Mouse (Mus musculus) Patski (cell line): ENCODE measurements around the gene Gatc. TPM values are rescaled to one million over a fixed set of nuclear protein-coding genes. Genes with fewer than 3 reads are reported as not detected.
"Not testable (repeated sequence)": the region's sequence is repeated elsewhere in the genome, so short reads cannot be mapped to it uniquely, and the experiment has no call there.

Experiments
- ATAC-seq: fragments of 100-300 bp; one replicate; pipeline ENCODE4 v1.8.0; 2021
- CTCF ChIA-PET: fragments of 350-600 bp; sonication (Branson Sonifier 250); formaldehyde crosslinking; loops from one replicate; lab custom pipeline; 2022; ENCODE audit warnings: inconsistent platforms; lab: Charles Lee
- POLR2A ChIA-PET: fragments of 350-600 bp; sonication (Branson Sonifier 250); formaldehyde crosslinking; loops from one replicate; lab custom pipeline; 2022; ENCODE audit warnings: antibody characterized with exemption, inconsistent platforms; lab: Charles Lee
- DNase-seq: peaks from one replicate; pipeline ENCODE4 v3.0.0-alpha.2; 2011; ENCODE audit warnings: low read depth, low spot score
- H3K27me3 ChIP-seq: fragments of 371-371 bp; one replicate; pipeline ENCODE4 v1.5.1; 2021
- CTCF ChIP-seq: fragments of 100-300 bp; IDR thresholded peaks from one replicate; pipeline ENCODE4 v1.5.1; 2021
- in situ Hi-C: fragments of 300-500 bp; cut with MboI; formaldehyde crosslinking; loops from 3 replicates; pipeline ENCODE4 v1.11.1; 2018; ENCODE audit warnings: low pct_unique_long_range_greater_than_20kb, mixed read lengths
- polyA plus RNA-seq: library from polyadenylated mRNA; unstranded; gene quantifications from one replicate; pipeline ENCODE4 v1.2.3, GENCODE M21; 2021

Gene Gatc
- polyA plus RNA-seq, 1 experiment from 2014 or later = 23.5 TPM

DNA sequence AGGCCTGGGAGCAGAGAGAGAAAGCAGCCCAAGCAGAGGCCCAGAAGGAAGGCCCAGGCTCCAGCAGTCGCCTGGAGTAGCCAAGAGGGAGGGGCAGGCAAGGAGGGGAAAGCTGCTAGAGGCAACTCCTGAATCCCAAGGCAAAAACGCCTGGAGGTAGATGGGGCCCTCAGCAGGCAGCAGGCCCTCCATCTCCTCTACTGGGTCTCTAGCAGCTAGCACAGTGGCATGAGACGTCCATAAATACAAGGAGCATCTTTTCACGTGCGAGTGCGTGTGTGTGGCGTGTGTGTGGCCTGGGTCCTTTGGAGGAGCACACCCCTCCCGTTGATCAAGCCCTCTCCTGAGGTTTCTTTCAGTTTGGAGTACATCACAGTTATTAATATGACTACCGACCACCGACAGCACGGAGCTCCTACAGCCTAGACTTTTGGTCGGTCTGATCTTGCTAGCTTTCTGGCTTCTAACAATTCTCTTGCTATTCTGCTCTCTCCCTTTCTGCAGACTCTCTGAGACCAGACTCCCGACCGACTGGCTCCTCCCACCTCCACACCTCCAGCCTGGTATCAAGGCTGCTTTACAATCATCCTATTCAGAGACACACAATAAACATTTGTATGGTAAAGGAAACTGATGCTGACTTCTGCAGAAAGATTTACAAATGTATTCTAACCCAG, 23.9 kb downstream of the Gatc start:
- no peak for ATAC-seq
- no peaks in the 10 kb centered on the region for H3K27me3 ChIP-seq
- in situ Hi-C loops = no loop called here
- no peak for TF ChIP-seq CTCF
- ChIA-PET POLR2A (interaction anchor here (2.0 kb wide), 1 partner anchor 16 kb away, joined by 4 read pairs; the partner anchor contains the start of gene Dynll1), CTCF (interaction anchor here (1.2 to 1.3 kb wide), 2 partner anchors 9 to 10 kb away, joined by 3 to 5 read pairs; no protein-coding TSS in a partner anchor)
- no peak for DNase-seq

DNA sequence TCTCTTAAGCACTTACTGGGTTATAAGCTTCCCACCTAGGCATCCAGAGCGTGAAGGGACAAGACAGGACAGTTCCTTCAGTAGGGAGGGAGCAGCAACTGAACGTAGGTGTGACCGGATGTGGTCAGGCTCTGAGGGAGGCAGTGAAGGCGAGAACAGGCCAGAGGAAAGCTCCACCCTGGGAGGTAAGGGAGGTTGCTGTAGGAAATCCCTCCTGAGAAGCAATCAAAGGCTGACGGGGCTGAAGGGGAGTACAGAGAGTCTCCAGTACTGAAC, 27.4 kb downstream of the Gatc start:
- ChIA-PET CTCF (interaction anchor here (1.3 kb wide), 1 partner anchor 9 kb away, joined by 3 read pairs; no protein-coding TSS in a partner anchor), POLR2A (interaction anchor here (2.8 kb wide), 1 partner anchor 13 kb away, joined by 11 read pairs; the partner anchor contains the start of gene Dynll1)
- in situ Hi-C loops = no loop called here
- ATAC-seq (no peak), DNase-seq (no peak)
- no peak for TF ChIP-seq CTCF
- H3K27me3 ChIP-seq = no peaks in the 10 kb centered on the region

DNA sequence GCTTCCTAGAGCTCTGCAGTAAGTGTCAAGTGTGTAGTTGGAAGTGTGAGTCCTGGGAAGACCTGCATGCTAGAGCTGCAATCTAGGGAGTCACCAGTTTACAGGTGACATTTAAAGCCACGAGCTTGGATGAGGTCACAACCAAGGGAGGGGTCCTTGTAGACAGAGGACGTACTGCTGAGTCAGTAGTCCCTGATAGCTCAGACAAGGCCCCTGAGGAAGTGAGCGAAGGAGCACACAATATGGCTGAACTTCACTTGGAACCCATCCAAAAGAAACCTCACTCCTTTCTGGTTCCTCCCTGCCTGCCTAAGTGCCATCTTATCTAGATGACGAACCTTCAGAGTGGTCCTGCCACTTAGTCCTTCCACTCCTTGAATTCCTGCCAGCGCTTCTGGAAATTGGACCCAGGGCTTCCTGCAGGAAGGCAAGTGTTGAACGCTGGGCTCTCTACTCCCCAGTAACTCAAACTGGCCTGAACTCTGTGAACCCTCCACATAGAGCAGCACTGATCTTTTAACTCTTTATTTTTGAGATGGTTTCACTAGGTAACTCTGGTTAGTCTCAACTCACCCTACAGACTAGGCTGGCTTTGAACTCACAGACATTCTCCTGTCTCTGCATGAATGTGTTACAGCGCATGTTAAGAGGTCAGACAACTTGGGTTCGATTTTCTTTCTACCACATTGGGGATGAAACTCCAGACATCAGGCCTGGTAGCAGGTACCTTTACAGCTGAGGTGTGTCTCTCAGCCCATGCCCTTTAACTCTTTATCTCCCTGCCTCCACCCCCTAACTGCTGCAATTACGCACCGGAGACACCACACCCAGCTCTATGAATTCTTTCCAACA, 27.9 kb downstream of the Gatc start:
- ChIA-PET POLR2A (interaction anchor here (0.8 to 2.8 kb wide), 2 partner anchors 12 to 15 kb away, joined by 5 to 11 read pairs; partner anchors contain the start of gene Dynll1), CTCF (interaction anchor here (1.3 kb wide), 2 partner anchors 9 to 23 kb away, joined by 3 to 4 read pairs; no protein-coding TSS in a partner anchor)
- TF ChIP-seq CTCF = no peak
- ATAC-seq = no peak
- DNase-seq = no peak
- no peaks in the 10 kb centered on the region for H3K27me3 ChIP-seq
- in situ Hi-C loops = no loop called here

DNA sequence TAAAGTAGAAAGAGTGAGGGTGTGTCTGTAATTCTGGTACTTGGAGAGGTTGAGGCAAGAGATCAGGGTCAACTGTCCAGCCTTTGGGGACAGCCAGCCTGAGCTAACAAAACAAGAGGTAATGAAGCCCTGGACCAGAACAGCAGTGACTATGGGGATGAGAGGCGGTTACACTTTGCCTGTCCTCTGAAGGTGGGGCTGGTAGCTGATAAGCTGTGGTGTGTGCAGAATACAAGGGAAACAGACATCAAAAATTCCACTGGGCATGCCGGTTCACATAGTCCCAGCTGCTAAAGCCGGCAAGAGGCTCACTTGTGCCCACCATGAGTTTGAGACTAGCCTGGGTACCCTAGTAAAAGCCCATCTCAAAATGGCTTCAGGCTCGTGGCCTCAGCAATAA, 28.6 kb downstream of the Gatc start:
- POLR2A ChIA-PET = interaction anchor here (0.8 to 2.8 kb wide), 2 partner anchors 11 to 16 kb away, joined by 5 to 11 read pairs; partner anchors contain the start of gene Dynll1
- in situ Hi-C loops = no loop called here
- no peak for DNase-seq
- CTCF ChIA-PET = interaction anchor here (1.3 kb wide), 1 partner anchor 22 kb away, joined by 4 read pairs; no protein-coding TSS in a partner anchor
- H3K27me3 ChIP-seq = no peaks in the 10 kb centered on the region
- ATAC-seq = no peak
- TF ChIP-seq CTCF = no peak

DNA sequence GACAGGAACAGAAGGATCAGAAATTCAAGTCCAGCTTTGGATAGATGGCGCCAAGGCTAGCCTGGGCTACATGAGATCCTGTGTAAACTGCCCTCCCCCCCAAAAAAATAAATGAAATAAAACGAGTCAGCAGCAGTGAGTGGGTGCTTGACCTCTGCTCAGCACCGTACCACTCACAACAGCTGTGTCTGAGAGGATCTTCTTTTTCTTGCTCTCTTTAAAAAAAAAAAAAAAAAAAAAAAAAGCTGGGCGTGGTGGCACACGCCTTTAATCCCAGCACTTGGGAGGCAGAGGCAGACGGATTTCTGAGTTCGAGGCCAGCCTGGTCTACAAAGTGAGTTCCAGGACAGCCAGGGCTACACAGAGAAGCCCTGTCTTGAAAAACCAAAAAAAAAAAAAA, 38.8 kb downstream of the Gatc start:
- in situ Hi-C loops, CTCF ChIA-PET: not testable (repeated sequence)
- POLR2A ChIA-PET = interaction anchor here (1.0 to 2.6 kb wide), 3 partner anchors 10 to 28 kb away, joined by 3 to 11 read pairs (median 4); partner anchors contain the start of gene Srsf9

DNA sequence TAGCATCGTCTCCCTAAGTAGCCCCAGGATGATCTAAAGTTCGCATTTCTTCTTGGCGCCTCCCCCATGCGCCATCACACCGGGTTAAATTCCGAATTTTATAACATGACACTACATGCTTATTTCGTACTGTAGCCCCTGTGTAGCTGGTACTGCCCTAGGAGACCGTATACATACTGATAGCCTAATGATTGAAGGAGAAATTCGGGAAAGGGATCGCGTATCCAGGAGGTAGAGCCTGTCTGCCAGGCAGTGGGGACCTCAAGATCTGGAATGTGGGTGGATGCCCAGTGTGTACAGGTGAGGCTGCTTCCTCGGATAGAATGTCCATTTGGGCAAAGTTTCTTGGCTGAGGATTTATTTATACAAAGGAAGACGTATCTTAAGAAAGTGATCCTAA, 39.4 kb downstream of the Gatc start:
- ChIA-PET POLR2A (interaction anchor here (0.6 to 2.6 kb wide), 6 partner anchors 11 to 42 kb away, joined by 3 to 11 read pairs (median 4); no protein-coding TSS in a partner anchor), CTCF (no interaction called here)
- no peak for TF ChIP-seq CTCF
- in situ Hi-C loops = no loop called here
- no peak for ATAC-seq
- DNase-seq = no peak
- no peaks in the 10 kb centered on the region for H3K27me3 ChIP-seq

More for the DNA sequence above, 38.8 kb downstream of the Gatc start:
- ATAC-seq, H3K27me3 ChIP-seq, DNase-seq: not testable (repeated sequence)

DNA sequence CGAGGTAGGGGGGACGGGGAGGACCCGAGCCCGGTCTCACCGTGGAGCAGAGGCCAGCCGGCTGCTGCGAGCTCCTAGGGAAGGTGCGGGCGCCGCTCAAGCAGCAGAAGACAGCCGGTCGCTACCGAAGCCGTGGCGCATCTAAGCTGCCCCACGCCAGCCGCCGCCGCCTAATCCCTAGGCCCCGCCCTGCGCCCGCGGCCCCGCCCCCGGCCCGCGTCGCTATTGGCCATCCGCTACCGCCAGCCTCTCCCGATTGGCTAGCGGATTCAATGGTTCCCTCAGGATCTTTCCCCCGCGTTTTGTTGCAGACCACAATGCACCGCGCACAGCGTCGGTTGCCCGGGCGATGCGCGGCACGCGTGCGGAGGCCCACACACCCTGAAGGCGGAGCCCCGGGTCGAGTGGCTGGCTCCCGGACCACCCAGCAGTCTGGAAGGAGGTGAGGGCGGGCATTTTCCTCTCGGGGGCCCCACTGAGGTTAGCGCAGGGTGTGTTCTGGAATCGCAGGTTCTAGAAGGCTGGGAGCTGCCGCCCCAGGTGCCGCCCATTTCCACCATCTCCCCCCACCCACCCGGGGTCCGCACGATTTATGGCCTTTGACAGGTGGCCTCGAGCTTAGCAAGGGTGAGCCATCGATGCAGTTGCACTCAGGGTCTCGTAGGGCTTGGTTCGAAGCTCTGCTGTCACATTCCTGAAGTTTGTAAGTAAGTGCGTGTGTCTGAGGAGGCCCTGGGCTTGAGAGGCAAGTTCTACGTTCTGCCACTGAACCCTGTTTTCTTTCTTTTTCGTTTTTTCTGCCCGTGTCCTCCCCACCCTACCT, 40.0 kb downstream of the Gatc start, which contains the start of gene Dynll1:
Dynll1 (minus strand) TSS at position 208 of the 823 bp plus-strand sequence.
- in situ Hi-C loops = no loop called here
- H3K27me3 ChIP-seq = no peaks in the 10 kb centered on the region
- no peak for TF ChIP-seq CTCF
- DNase-seq = peak; percentile 99
- ChIA-PET CTCF (interaction anchor here (0.6 kb wide), 1 partner anchor 19 kb away, joined by 3 read pairs; no protein-coding TSS in a partner anchor), POLR2A (interaction anchor here (0.6 to 3.0 kb wide), 13 partner anchors 11 to 140 kb away, joined by 3 to 14 read pairs (median 4); partner anchors contain the start of genes Gatc, Rnf10 and Triap1)
- ATAC-seq = peak; percentile 93

DNA sequence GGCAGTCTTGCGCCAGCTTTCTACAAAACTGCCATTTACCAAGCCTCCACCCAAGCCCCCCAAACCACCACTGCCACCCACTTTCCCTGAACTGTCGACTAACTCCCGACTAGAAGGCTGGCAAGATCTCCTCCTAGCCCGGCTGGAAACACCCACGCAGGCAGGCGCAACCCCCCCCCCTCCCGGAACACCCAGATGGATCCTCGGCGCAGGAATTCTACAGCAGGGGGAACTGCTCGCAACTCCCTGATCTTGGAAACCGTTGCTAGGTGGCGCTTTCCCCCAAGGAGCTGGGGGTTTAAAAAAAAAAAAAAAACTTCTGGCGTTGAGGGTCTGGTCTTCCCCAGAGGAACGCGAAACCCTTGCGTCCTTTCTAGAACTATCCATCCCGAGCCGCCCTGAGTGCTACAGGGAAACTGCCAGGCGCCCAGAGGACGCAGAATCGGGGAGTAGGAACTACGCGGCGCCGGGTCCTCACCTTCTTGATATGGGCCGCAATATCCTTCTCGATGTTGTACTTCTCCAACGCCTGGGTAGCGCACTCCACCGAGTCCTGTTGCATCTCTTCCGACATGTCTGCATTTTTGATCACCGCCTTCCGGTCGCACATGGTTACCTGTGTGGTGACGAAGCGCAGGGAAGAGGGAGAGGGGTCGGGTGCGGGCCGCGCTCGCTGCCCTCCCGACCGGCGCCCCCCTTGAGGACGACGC, 40.8 kb downstream of the Gatc start:
- H3K27me3 ChIP-seq = no peaks in the 10 kb centered on the region
- ChIA-PET POLR2A (interaction anchor here (0.6 to 3.0 kb wide), 15 partner anchors 12 to 264 kb away, joined by 3 to 14 read pairs (median 4); partner anchors contain the start of genes Gatc and Triap1), CTCF (no interaction called here)
- in situ Hi-C loops = no loop called here
- no peak for DNase-seq
- TF ChIP-seq CTCF = no peak
- peak; percentile 6 for ATAC-seq

DNA sequence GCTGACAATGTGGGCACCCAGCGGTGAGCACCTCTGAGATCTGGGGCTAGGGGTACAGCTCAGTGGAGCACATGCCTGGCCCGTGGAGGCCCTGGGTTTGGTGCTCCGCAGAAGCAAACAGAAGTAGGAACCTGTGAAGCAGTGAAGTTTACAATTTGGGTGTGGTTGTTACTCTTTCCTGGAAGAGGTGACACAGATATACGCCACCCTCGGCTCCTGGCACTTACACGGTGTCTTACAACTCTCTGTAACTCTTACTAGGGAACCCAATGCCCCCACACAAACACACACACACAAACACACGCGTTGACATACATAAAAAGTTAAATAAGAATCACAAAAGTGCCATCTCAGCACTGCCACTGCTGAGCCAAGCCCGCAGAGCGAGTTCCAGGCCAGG, 44.6 kb downstream of the Gatc start:
- in situ Hi-C loops = no loop called here
- DNase-seq (no peak), ATAC-seq (no peak)
- no peaks in the 10 kb centered on the region for H3K27me3 ChIP-seq
- ChIA-PET POLR2A (no interaction called here), CTCF (interaction anchor here (0.6 to 3.2 kb wide), 3 partner anchors 21 to 35 kb away, joined by 3 to 13 read pairs (median 3); no protein-coding TSS in a partner anchor)
- TF ChIP-seq CTCF = no peak
